Mouse (Mus musculus) fat pad, adult 2 months (tissue): ENCODE data around the gene Olfr1122.
"Not testable (repeated sequence)": the region's sequence is repeated elsewhere in the genome, so short reads cannot be mapped to it uniquely, and the experiment has no call there.

Experiments used
- DNase-seq: peaks from one replicate; pipeline ENCODE4 v3.0.0-alpha.2; 2011; ENCODE audit warnings: low read depth, low spot score; ENCODE audit errors: extremely low read depth

Gene Olfr1122

GRCm38 (mm10) chr2:87385549-87385948 lies at the start of gene Olfr1122:
Gene Olfr1122 (plus strand): TSS chr2:87385849.
- no peak for DNase-seq

GRCm38 (mm10) chr2:87354515-87354914 lies 31.1 kb upstream of the Olfr1122 start, which contains the start of gene Olfr1120:
Gene Olfr1120 (plus strand): TSS chr2:87354815.
- DNase-seq, result no peak

DNA sequence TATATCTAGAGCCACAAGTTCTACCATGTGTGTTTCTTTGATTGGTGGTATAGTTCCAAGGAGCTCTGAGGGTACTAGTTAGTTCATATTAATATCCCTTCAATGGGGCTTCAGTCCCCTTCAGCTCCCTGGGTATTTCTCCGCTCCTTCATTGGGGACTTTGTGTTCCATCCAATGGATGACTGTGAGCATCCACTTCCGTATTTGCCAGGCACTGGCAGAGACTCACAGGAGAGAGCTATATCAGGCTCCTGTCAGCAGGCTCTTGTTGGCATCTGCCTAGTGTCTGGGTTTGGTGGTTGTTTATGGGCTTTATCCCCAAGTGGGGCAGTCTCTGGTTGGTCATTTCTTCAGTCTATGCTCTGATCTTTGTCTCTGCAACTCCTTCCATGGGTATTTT lies 25.5 kb upstream of the Olfr1122 start:
- not testable (repeated sequence) for DNase-seq

GRCm38 (mm10) chr2:87369595-87369994 lies 16.1 kb upstream of the Olfr1122 start, which contains the start of gene Olfr1121:
Gene Olfr1121 (plus strand): TSS chr2:87369895.
- no peak for DNase-seq

- DNase-seq, result no peak
These were observed 13.9 kb upstream of the Olfr1122 start for GRCm38 (mm10) chr2:87371726-87372125.

- DNase-seq, result no peak
These were observed 1.7 kb upstream of the Olfr1122 start for GRCm38 (mm10) chr2:87383935-87384334.

DNA sequence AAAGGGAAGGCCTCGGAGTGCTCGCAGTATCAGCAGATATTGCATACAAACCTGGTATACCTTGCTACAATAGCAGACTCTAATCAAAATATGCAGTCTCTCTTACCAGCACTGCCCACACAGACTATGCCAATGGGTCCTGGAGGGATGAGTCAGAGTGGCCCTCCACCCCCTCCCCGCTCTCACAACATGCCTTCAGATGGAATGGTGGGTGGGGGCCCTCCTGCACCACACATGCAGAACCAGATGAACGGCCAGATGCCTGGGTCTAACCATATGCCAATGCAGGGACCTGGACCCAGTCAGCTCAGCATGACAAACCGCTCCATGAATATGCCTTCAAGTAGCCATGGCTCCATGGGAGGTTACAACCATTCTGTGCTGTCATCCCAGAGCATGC lies 8.0 kb downstream of the Olfr1122 start:
- not testable (repeated sequence) for DNase-seq

GRCm38 (mm10) chr2:87394686-87395085 lies 9.0 kb downstream of the Olfr1122 start:
- DNase-seq, result not testable (repeated sequence)

DNA sequence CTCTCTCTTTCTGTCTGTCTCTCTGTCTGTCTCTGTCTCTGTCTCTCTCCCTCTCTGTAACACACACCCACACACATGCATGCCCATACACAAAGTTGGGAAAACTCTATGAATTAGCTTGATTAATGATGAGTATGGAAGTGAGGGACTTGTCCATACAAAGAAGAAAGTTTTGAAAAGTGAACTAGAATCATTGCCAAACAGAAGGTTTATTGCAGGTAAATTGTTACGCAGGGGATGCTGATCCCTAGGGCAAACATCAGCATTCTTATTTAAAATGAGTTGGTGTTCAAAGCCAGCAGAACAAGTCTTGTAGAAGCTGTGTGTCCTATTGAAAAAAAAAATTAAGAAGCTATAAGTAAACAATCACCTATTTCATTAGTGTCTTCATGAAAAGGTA lies 30.7 kb downstream of the Olfr1122 start, which contains the start of gene Olfr1123:
Gene Olfr1123 (plus strand): TSS at position 301 of the 400 bp plus-strand sequence.
- no peak for DNase-seq

DNA sequence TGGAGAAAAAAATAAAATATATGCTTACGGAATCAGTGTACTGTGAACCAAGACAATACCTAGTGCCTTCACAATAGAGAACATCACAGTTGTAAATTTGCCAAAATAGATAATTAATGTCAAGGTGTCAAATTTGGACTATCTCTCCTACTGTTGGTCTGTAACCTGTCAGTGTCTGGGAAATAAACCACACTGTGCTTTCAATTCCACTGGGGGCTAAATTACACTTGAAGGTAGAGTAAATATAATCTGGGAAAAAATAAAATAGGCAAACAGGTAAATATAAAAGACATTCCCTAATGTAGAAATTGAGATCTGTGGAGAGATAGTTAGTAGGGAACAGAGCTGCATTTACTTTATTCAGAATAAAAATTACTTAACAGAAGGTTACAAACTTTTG lies 44.3 kb downstream of the Olfr1122 start, which contains the start of gene Olfr1124:
Gene Olfr1124 (plus strand): TSS at position 301 of the 400 bp plus-strand sequence.
- no peak for DNase-seq

GRCm38 (mm10) chr2:87437731-87438130 lies 52.1 kb downstream of the Olfr1122 start:
- no peak for DNase-seq
